Mouse (Mus musculus) bone marrow macrophage, adult 2 months (primary cell): Measurements from ENCODE around the gene Smarcd1.

Experiments
- CTCF ChIP-seq: IDR thresholded peaks from 2 replicates; pipeline ENCODE4 v1.5.1; 2012; ENCODE audit warnings: low read depth, mild to moderate bottlenecking, low read length, moderate library complexity
- POLR2A ChIP-seq: IDR thresholded peaks from 2 replicates; pipeline ENCODE4 v1.6.1; 2012; ENCODE audit warnings: mild to moderate bottlenecking, low read depth, low read length, borderline replicate concordance

GRCm38 (mm10) chr15:99674866-99675265 is 27.1 kb upstream of the Smarcd1 start:
- no peak for TF ChIP-seq POLR2A
- no peak for TF ChIP-seq CTCF
